Mouse (Mus musculus) heart, postnatal 0 days (tissue): Measurements from ENCODE around the gene Slc6a4. TPM values are rescaled to one million over a fixed set of nuclear protein-coding genes. Genes with fewer than 3 reads are reported as not detected.

Source experiments
- ATAC-seq: fragments of 200-750 bp; cut with Nextera tagmentation; 2 replicates; pipeline ENCODE4 v1.8.0; 2017; ENCODE audit warnings: low read depth, moderate number of reproducible peaks, moderate library complexity; ENCODE audit not compliant: insufficient read depth
- DNase-seq: peaks from one replicate; pipeline ENCODE4 v3.0.0-alpha.2; 2016; ENCODE audit warnings: low spot score
- H3K27ac ChIP-seq: fragments of 300-500 bp; sonication (generic); 2 replicates; pipeline ENCODE4 v1.5.1; 2014; ENCODE audit warnings: low read depth, mild to moderate bottlenecking
- H3K27me3 ChIP-seq: fragments of 300-500 bp; sonication (generic); 2 replicates; pipeline ENCODE4 v1.6.1; 2014; ENCODE audit warnings: low read length, mixed read lengths; ENCODE audit not compliant: control insufficient read depth, insufficient read depth
- H3K36me3 ChIP-seq: fragments of 300-500 bp; sonication (generic); replicated peaks from 2 replicates; pipeline ENCODE4 v1.6.1; 2014; ENCODE audit warnings: low read length, mixed read lengths; ENCODE audit not compliant: control insufficient read depth, insufficient read depth
- H3K4me1 ChIP-seq: fragments of 300-500 bp; sonication (generic); 2 replicates; pipeline ENCODE4 v1.6.1; 2014; ENCODE audit warnings: antibody characterized with exemption; ENCODE audit not compliant: control insufficient read depth, insufficient read depth
- H3K4me2 ChIP-seq: fragments of 300-500 bp; sonication (generic); 2 replicates; pipeline ENCODE4 v1.6.1; 2014; ENCODE audit warnings: low read depth, mild to moderate bottlenecking, low read length, moderate library complexity
- H3K4me3 ChIP-seq: fragments of 300-500 bp; sonication (generic); 2 replicates; pipeline ENCODE4 v1.5.1; 2014; ENCODE audit warnings: low read depth, low read length
- H3K9ac ChIP-seq: fragments of 300-500 bp; sonication (generic); replicated peaks from 2 replicates; pipeline ENCODE4 v1.6.1; 2014; ENCODE audit warnings: low read depth, low read length, mixed read lengths
- H3K9me3 ChIP-seq: fragments of 300-500 bp; sonication (generic); replicated peaks from 2 replicates; pipeline ENCODE4 v1.6.1; 2016; ENCODE audit warnings: low read length; ENCODE audit not compliant: control insufficient read depth
- CTCF ChIP-seq: IDR thresholded peaks from 2 replicates; pipeline ENCODE4 v1.5.1; 2016; ENCODE audit warnings: antibody characterized with exemption, control low read depth, low read depth
- EP300 ChIP-seq: IDR thresholded peaks from 2 replicates; pipeline ENCODE4 v1.6.1; 2016; ENCODE audit warnings: antibody characterized with exemption, low read depth
- WGBS: fragments of 180-500 bp; shearing (Covaris S2); extraction: QIAGEN DNeasy Blood & Tissue Kit; methylation state at CpG from one replicate; pipeline ENCODE4 v1.1.7; 2014; 5-methylcytosine and 5-hydroxymethylcytosine counted together
- polyA plus RNA-seq: library from polyadenylated mRNA; unstranded; fragments of >200 nt; fragmentation: Nextera tagmentation; extraction: Ambion mirVana; gene quantifications from 2 replicates; pipeline ENCODE4 v1.2.1, GENCODE M21; 2015
- total RNA-seq: library from RNA; depleted of rRNA; stranded (reverse); fragments of >200 nt; gene quantifications from 2 replicates; pipeline ENCODE4 v1.2.3, GENCODE M21; 2014; ENCODE audit warnings: low replicate concordance

Gene Slc6a4
- total and polyA plus RNA-seq, 2 experiments from 2014 or later = 0.71 to 1.4 TPM

DNA sequence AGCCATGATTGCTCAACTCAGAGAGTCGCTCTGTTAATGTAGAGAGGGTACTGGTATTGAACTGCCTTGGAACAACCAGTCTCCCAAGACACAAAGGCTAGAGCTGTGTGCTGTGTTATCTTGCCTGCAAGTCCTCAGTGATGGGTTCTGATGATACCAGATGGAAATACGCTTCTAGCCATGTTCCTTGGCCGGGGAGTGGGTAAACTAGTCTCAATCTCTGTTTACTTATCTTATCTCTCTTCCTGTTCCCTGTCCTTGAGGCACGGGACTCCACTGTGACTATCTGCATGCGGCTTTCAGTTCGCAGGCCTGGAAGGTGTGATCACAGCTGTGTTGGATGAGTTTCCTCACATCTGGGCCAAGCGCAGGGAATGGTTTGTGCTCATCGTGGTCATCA, 21.1 kb downstream of the Slc6a4 start:
- H3K4me1 ChIP-seq = no peaks in the 10 kb centered on the region
- H3K4me2 ChIP-seq = no peak overlapping the region
- H3K9me3 ChIP-seq = no peaks in the 10 kb centered on the region
- H3K36me3 ChIP-seq = no peaks in the 10 kb centered on the region
- no peak for ATAC-seq
- 22% methylated on average over 8 of the region's 8 CpGs for WGBS
- no peak for DNase-seq
- TF ChIP-seq EP300 (no peak), CTCF (no peak)
- H3K27me3 ChIP-seq = no peaks in the 10 kb centered on the region
- H3K27ac ChIP-seq = no peak overlapping the region
- H3K9ac ChIP-seq = no peak overlapping the region
- no peak overlapping the region for H3K4me3 ChIP-seq

GRCm38 (mm10) chr11:77021749-77022396, 23.5 kb downstream of the Slc6a4 start:
- no peak overlapping the region for H3K4me2 ChIP-seq
- H3K4me1 ChIP-seq = no peaks in the 10 kb centered on the region
- H3K27me3 ChIP-seq = no peaks in the 10 kb centered on the region
- no peak for ATAC-seq
- TF ChIP-seq EP300 = no peak
- no peak for TF ChIP-seq CTCF
- WGBS = 79% methylated on average over 9 of the region's 9 CpGs
- no peak overlapping the region for H3K4me3 ChIP-seq
- H3K27ac ChIP-seq = no peak overlapping the region
- DNase-seq = no peak
- no peaks in the 10 kb centered on the region for H3K36me3 ChIP-seq
- H3K9me3 ChIP-seq = no peaks in the 10 kb centered on the region
- H3K9ac ChIP-seq = no peak overlapping the region

GRCm38 (mm10) chr11:77026559-77026958, 28.2 kb downstream of the Slc6a4 start:
- Histone ChIP-seq H3K4me3 (no peak overlapping the region), H3K36me3 (no peaks in the 10 kb centered on the region), H3K4me2 (no peak overlapping the region), H3K27ac (no peak overlapping the region), H3K9ac (no peak overlapping the region), H3K4me1 (no peaks in the 10 kb centered on the region), H3K9me3 (no peaks in the 10 kb centered on the region), H3K27me3 (0 out of 2 replicates have a peak, but pooled peaks cover 3% of the 10 kb centered on the region)
- peak; percentile 34; the same call in 1 of the 2 replicates for TF ChIP-seq CTCF
- TF ChIP-seq EP300 = no peak
- DNase-seq = no peak
- WGBS = 53% methylated on average over 3 of the region's 3 CpGs
- no peak for ATAC-seq

DNA sequence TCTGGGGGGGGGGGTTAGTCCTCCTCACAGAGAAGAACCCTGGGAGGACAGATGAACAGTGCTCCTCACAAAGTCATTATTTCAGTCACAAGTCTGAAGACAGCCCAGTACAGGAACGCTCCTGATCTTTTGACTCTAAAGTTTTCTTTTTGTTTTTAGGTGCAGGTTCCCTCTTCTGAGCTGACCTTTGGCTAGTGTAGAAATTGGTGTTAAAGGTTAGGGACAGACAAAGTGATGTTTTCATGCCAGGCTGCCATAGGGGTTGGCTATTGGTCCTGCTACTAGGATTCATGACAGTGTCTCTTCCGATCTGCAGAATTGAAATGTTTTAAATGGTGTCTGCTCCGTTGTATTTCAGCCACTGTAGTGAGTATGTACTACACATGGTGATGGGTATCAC, 29.8 kb downstream of the Slc6a4 start:
- Histone ChIP-seq H3K4me2 (no peak overlapping the region), H3K27ac (no peak overlapping the region), H3K27me3 (0 out of 2 replicates have a peak, but pooled peaks cover 3% of the 10 kb centered on the region), H3K4me3 (no peak overlapping the region), H3K36me3 (no peaks in the 10 kb centered on the region), H3K9ac (no peak overlapping the region), H3K9me3 (no peaks in the 10 kb centered on the region), H3K4me1 (no peaks in the 10 kb centered on the region)
- DNase-seq (no peak), ATAC-seq (no peak)
- WGBS = 74% methylated on average over 3 of the region's 3 CpGs
- no peak for TF ChIP-seq EP300
- no peak for TF ChIP-seq CTCF

DNA sequence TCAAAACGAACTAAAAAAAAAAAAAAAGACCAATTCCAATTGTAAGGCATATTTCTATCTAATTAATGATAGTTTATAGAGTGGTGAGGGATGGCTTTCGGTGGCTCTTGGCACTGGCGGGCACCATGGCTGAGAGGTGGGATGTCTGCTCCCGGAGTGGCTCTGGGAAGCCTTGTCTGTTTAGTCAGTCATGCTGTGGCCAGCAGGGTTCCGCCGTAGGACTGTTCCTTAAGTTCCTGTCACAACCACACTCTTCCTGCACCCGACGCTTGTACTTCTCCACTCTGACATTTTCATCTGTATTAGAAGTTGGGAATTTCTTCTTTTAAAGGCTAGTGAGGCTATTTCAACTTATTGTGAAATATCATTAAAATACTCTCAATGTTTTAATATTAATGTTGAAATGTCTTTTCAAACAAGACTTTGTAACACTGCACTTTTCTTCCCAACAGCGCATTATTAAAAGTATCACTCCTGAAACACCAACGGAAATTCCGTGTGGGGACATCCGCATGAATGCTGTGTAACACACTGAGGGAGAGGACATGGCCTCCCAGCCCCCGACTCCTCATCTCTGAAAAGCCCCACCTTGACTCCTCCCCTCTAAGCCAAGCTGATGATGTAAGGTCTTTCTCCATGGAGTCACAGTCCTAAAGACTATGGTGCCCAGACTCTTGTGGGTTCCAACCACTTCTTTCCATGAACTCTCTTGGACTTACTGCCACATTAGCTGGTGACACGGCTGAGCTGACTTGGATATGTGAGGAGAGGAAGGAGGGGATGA, 32.9 kb downstream of the Slc6a4 start:
- H3K9me3 ChIP-seq = no peaks in the 10 kb centered on the region
- no peak for ATAC-seq
- no peaks in the 10 kb centered on the region for H3K4me1 ChIP-seq
- H3K9ac ChIP-seq = no peak overlapping the region
- WGBS = 66% methylated on average over 14 of the region's 14 CpGs
- H3K27me3 ChIP-seq = 0 out of 2 replicates have a peak, but pooled peaks cover 3% of the 10 kb centered on the region
- H3K4me3 ChIP-seq = no peak overlapping the region
- H3K36me3 ChIP-seq = no peaks in the 10 kb centered on the region
- TF ChIP-seq EP300 = no peak
- no peak for TF ChIP-seq CTCF
- H3K4me2 ChIP-seq = no peak overlapping the region
- no peak for DNase-seq
- H3K27ac ChIP-seq = no peak overlapping the region
